Mouse (Mus musculus) forelimb bud, embryonic 11.5 days (tissue): ENCODE data around the gene B430218F22Rik.
"Not testable (repeated sequence)": the region's sequence is repeated elsewhere in the genome, so short reads cannot be mapped to it uniquely, and the experiment has no call there.

Experiments
- DNase-seq: peaks from one replicate; pipeline ENCODE4 v3.0.0-alpha.2; 2012; ENCODE audit warnings: low read depth, low spot score

B430218F22Rik gene

GRCm38 (mm10) chr13:118386511-118387447 is at the start of gene B430218F22Rik, which contains the start of gene Mrps30:
TSS of gene B430218F22Rik (plus strand) at chr13:118386630.
TSS of gene Mrps30 (minus strand) at chr13:118387252.
- peak; percentile 93 for DNase-seq

DNA sequence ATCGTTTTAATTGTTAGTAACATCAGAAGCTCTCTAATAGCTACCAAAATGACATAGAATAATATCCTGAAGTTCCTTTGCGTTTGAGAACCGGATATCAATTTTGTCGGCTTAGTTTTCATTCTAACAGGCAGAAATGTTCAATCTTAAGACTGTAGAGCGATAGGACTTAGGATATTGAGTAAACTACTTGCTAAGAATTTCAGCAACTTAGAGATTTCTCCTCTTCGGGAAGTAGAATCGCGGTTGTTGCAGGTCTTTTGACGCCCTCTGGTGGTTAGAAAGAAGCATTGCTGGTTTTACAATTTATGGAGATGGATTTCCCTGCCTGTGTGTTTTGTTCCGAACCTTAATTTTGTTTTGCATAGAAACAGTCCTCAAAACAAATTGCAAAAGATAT is 36.2 kb upstream of the B430218F22Rik start:
- DNase-seq = peak; percentile 30

- DNase-seq = no peak
These were observed 35.6 kb upstream of the B430218F22Rik start for GRCm38 (mm10) chr13:118350870-118351269.

DNA sequence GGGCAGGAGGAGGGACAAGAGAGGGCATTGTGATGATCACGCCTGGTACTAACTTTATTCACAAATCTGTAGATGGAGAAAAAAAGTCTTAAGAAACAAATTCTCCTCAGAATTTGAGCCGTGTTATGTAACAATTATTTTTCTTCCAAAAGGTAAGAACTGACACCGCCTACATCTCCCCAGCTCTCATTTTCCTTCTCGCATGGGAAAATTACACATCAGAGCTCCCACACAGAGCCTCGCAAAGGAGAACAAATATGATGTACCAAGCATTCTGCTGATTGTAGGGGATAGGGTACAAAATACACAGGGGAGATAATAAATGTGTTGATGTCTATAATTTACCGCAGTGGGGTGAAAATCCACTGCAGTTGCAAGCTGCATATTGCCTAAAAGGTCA is 23.1 kb upstream of the B430218F22Rik start:
- DNase-seq = no peak

DNA sequence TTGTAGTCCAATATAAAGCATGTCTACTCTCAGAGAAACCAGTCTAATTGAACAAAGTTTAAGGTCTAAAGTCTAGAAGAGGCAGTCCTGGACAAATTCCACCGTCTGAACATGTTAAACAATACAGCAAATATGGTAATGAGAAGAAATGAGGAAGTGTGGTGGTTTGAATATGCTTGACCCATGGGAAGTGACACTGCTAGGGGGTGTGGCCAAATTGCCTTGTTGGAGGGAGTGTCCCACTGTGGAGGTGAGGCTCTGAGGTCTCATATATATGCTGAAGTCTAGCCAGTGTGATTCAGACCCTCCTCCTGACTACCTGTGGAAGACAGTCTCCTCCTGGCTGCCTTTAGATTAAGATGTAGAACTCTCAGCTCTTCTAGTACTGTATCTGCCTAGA is 20.7 kb upstream of the B430218F22Rik start:
- no peak for DNase-seq

DNA sequence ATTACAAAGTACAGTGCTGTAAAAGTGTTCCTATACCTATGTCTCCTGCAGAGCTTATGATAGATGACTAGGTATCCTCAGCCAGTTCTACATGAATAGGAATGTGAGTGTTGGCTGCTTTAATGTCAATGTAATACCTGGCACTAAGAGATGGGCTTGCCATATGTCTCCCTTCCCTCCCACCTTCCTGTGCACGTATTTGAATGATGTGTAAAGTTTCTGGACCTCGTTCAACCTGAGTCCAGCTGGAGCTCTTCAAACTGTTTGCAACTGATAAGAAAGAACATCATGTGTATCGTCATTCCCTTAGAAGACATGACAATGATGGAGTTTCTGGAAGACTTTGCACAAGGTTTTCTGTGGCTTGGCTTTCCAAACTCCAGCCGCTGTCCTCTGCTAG is 13.6 kb upstream of the B430218F22Rik start:
- DNase-seq = no peak

- peak; percentile 52 for DNase-seq
These were observed 7.3 kb upstream of the B430218F22Rik start for GRCm38 (mm10) chr13:118379155-118379554.

DNA sequence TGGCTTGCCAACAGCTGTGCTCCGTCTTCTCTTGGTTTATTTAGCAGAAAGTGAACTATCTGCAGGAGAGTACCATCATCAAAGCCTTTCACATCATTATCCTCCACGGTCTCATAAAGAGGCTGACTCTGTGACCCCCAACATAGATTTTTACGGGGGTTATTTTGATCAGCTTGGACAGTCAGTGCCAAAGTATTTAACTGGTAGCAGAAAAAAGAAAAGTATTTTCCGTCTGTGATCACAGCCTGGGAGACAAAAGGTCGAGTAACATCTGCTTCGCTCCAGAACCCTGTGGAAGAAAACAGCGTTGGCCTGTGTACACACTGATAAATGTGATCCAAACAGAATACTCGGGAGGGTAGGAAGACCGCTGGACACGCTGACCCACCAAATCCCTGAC is 6.0 kb upstream of the B430218F22Rik start:
- DNase-seq = no peak

DNA sequence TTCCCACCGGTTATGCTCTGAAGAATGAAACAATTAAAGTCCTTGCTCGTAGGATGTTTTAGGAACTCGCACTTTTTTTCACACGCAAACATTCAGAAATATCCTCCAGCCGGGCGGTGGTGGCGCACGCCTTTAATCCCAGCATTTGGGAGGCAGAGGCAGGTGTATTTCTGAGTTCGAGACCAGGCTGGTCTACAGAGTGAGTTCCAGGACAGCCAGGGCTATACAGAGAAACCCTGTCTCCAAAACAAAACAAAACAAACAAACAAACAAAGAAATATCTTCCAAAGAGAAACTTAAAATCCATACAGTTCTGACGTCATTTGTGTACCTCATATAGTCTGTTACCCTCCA is 995 bp downstream of the B430218F22Rik start:
- DNase-seq = not testable (repeated sequence)

DNA sequence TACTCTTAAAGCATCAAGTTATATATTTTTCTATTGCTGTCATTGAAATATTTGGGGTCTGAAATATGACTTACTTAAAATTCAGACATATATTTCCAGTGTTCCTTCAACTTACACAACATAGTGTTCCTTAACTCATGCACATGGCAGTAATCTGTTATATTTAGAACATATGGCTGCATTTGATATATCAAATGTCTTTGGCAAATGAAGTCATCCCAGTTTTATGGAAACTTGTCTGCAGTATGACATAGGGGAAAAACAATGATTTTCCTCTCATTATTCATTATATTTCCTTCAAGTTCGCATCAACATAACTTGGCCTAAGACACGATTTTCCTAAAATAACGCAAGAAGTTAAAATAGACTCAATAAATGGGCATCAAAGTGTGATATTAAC is 9.4 kb downstream of the B430218F22Rik start:
- DNase-seq = no peak

- DNase-seq = peak; percentile 21
These were observed 13.9 kb downstream of the B430218F22Rik start for GRCm38 (mm10) chr13:118400340-118400739.

- DNase-seq = peak; percentile 77
These were observed 17.1 kb downstream of the B430218F22Rik start for GRCm38 (mm10) chr13:118403544-118403943.

GRCm38 (mm10) chr13:118411297-118411992 is 25.0 kb downstream of the B430218F22Rik start:
- no peak for DNase-seq

DNA sequence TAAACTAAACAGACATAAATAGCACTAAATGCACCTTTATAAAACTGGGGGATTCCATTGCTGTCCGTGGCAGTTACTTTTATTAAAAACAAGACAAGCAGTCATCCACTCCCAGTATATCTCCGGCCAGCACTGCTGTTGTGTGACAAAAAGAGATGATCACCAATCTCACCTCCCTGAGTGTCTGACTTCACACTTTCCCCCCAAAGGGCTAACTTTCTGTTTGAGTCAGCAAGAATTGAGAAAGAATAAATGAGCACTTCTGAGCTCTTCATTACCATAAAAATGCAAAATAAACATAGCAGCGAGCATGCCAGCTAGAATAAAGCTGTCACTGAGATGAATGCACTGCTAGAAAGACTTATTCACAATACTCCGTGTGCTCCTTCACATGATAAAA is 31.7 kb downstream of the B430218F22Rik start:
- DNase-seq = no peak

GRCm38 (mm10) chr13:118420408-118420807 is 34.0 kb downstream of the B430218F22Rik start:
- DNase-seq = no peak

DNA sequence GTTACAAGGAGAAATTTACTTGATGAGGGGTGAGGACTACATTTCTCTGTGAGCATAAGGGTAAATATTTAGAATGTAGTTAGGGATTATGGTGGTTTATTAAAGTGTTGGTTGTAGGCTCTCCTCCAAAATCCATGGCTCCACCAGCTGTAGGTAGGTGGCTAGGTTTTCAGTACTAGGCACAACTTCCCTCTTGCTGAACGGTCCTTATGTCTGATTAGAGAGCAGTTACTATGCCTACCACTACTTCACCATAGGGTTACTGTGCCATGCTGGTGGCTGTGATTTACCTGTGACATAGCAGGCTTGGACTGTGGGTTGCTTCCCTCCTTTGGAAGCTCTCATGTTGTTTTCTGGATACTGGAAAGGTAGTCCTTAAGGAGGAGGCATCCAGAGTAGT is 34.4 kb downstream of the B430218F22Rik start:
- DNase-seq = no peak
